Mouse (Mus musculus) MN1 (cell line): ENCODE results near the gene Hsd3b7.
A peak's percentile ranks its signal among the peaks of the same experiment; 100 is the strongest.
"Not testable (repeated sequence)": the region's sequence is repeated elsewhere in the genome, so short reads cannot be mapped to it uniquely, and the experiment has no call there.

Source experiments
- DNase-seq: peaks from one replicate; pipeline ENCODE4 v3.0.0-alpha.2; 2016; ENCODE audit warnings: low spot score

The Hsd3b7 gene

GRCm38 (mm10) chr7:127800435-127801009 lies at the start of gene Hsd3b7:
TSS of gene Hsd3b7 (plus strand) at chr7:127800604.
- DNase-seq: peak; percentile 89

- no peak for DNase-seq
Measured at GRCm38 (mm10) chr7:127751619-127752018, 48.8 kb upstream of the Hsd3b7 start.

DNA sequence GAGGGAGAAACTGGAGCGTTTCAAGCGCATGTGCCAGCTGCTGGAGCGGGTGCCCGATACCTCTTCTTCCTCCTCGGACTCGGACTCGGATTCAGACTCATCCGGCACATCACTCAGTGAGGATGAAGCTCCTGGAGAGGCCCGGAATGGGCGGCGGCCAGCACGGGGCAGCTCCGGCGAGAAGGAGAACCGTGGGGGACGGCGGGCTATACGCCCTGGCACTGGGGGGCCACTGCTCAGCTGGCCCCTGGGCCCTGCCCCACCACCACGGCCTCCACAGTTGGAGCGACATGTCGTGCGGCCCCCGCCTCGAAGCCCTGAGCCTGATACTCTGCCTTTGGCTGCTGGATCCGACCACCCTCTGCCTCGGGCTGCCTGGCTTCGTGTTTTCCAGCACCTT lies 48.3 kb upstream of the Hsd3b7 start:
- no peak for DNase-seq

- no peak for DNase-seq
Measured at GRCm38 (mm10) chr7:127753158-127753557, 47.2 kb upstream of the Hsd3b7 start.

DNA sequence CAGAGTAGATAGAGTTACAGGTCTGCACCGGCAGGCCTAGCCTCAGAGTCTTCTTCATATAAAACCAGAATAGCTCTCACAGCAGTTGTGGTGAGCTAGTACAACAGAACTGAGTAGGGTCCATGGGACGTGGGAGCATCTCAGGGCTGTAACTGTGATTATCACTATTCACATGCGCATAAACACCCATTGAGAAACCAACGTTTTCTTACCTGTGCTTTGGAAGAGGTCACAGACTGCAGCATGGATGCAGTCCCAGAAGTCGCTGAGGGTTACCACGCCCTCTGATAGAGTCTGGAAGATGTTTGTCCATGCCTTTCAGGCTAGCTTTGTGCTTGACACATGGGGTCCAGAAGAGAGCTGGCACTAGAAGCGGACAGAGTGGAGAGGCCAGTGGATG lies 46.7 kb upstream of the Hsd3b7 start:
- DNase-seq: no peak

GRCm38 (mm10) chr7:127759716-127760115 lies 40.7 kb upstream of the Hsd3b7 start:
- no peak for DNase-seq

GRCm38 (mm10) chr7:127760478-127760877 lies 39.9 kb upstream of the Hsd3b7 start:
- DNase-seq: no peak

- DNase-seq: peak; percentile 84
Measured at GRCm38 (mm10) chr7:127761026-127761425, 39.4 kb upstream of the Hsd3b7 start.

GRCm38 (mm10) chr7:127763642-127764041 lies 36.8 kb upstream of the Hsd3b7 start:
- no peak for DNase-seq

GRCm38 (mm10) chr7:127765756-127766155 lies 34.6 kb upstream of the Hsd3b7 start:
- DNase-seq: no peak

GRCm38 (mm10) chr7:127766851-127767609 lies 33.4 kb upstream of the Hsd3b7 start:
- no peak for DNase-seq

DNA sequence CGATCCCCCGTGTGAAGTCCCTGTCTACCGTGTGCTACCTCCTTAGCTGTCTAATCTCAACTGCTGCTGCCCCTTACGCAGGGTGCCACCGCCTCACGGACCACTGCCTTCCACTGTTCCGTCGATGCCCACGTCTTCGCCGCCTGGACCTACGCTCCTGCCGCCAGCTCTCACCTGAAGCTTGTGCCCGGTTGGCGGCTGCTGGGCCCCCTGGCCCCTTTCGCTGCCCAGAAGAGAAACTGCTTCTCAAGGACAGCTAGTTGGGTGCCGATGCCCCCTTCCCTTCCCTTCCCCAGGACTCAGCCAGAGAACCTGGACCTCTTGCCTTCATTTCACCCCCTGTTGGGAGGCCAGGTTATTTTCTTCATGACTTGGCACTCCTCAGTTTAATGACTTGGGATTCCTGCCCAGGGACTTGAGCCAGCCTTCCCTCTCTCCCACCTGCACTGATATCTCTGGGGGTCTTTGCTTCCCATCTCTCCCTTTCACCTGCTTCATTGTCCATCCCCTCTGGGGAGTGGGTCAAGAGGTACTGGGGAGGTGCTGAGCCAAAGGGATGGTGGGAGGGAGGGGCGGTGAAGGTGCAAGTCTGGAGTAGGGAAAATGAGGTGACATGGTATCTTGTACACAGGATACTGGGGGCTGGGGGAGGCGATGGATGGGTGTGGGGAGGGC lies 32.6 kb upstream of the Hsd3b7 start:
- no peak for DNase-seq

DNA sequence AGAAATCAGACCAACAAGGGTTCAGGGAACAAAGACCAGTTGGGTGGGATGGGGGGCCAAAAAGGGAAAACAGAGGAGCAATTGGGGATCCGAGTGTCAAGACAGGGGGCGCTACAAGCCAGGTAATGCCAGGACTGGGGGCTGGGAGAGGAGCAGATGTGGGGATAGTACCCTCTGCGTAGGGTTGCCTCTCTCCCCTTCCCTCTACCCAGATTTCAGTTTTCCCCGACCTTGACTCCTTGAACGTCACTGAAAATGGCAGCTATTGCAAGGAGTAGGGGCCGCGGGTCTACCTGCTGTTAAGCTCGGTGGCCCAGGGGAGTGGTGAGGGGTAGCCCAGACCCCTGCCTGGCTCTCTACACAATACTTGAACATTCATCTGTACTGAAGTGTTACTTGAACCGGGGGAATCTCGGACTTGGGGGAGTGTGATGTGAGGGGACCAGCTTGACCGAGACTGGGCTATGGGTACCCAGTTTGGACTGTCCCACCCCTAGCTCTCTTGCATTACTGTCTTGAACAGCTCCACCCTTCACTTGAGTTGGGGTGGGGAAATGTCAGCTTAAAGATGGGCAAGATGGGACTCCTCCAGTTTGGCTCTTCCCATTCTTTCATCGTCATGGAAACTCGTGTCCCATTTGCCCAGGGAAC lies 31.9 kb upstream of the Hsd3b7 start:
- DNase-seq: no peak

DNA sequence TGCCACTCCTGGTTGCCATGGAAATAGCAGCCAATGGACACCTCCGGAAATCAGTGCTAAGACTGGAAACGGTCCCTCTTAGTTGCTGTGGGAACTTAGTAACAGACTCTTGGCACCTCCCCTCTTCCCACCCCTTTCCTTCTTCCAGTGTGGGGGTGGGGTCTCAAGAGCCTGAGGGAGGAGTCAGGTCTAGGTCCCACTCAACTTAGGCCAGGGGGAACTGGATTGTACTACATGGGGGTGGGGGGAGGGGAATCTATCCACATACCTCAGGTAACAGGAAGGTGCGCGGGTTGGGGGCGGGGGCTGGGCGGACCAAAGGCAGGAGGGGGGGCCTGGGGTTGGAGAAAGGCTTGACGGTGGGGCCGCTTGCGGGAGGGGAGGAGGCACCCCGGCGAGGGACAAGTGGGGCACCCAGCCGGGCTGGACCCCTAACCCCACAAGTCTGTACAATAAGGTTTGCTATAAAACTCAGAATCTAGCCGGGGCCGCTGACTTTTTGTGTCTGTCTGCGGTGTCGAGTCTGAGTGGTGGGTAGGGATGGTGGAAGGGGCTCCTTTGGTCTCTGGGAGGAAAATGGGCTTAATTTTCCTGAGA lies 31.3 kb upstream of the Hsd3b7 start:
- DNase-seq: peak; percentile 99

DNA sequence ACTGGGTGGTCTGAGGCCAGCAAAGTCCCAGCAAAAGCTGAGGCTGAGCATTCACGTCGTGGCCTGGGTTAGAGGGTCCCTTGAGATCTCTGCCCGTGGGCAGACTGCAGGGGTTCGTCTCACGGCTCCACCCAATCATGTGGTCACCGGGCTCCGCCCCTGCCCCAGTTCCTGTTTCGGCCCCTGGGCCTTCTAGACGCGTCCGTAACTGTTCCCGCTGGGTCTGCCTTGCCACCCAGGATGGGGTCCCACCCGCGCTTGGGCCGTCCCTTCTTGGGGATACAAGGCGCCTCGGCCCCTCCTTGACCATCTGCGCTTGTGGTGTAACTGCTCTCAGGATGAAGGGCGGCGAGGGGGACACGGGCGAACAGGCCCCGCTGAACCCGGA lies 30.8 kb upstream of the Hsd3b7 start, which contains the start of gene Orai3:
Gene Orai3 (plus strand): TSS at position 165 of the 388 bp plus-strand sequence.
- DNase-seq: peak; percentile 91

DNA sequence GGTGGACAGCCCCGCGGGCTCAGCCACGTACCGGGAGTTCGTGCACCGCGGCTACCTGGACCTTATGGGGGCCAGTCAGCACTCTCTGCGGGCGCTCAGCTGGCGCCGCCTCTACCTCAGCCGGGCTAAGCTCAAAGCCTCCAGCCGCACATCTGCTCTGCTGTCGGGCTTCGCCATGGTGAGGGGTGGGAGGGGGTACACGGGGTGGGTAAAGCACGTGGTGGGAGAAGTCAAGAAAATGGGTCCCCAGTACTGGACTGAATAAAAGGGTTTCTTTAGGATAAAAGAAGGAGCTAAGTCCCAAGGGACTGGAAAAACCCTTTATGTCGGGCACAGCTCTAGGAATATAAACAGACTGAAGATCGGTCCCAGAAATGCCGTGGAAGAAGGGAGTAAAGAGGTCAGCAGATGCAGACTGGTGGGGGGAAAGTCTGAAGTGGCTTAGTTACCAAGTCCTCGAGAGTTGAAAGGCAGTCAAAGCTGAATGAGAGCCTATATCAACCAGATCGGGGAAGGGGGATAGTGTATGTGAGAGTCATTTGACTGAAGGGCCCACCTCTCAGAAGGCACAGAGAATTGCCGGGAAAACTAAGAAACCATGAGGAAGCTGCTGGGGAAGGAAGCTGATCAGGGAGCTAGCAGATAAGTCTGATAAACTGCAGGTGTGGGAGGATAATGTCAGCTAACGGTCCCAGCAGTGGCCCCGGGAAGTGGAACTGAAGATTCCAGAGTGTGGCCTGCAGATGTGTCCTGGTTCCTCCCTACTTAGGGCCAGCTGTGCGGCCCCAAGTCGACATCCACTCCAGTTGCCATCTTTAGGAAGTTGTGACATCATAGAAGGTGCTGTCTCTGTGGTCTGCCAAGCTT lies 30.1 kb upstream of the Hsd3b7 start:
- DNase-seq: peak; percentile 60

DNA sequence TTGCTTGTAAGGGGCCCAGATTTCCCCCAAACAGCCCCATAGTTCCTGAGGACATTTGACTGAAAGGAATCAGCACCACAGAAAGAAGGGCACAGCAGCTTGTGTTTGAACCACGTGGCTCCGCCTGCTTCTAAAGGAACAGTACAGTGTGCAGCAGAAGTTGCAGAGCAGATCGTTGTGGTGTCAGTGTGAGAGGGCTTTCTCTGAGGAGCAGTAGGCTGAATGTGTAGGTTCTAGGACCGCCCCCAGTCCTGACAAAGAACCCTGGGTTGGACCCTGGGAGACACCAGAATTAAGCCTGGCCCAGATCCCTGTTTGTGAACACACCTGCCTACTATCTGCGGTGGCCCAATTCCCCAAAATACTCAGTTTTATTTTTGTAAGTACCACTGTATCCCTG lies 29.1 kb upstream of the Hsd3b7 start:
- DNase-seq: no peak

- DNase-seq: no peak
Measured at GRCm38 (mm10) chr7:127772080-127772479, 28.3 kb upstream of the Hsd3b7 start.

- DNase-seq: no peak
Measured at GRCm38 (mm10) chr7:127772557-127772956, 27.8 kb upstream of the Hsd3b7 start.

DNA sequence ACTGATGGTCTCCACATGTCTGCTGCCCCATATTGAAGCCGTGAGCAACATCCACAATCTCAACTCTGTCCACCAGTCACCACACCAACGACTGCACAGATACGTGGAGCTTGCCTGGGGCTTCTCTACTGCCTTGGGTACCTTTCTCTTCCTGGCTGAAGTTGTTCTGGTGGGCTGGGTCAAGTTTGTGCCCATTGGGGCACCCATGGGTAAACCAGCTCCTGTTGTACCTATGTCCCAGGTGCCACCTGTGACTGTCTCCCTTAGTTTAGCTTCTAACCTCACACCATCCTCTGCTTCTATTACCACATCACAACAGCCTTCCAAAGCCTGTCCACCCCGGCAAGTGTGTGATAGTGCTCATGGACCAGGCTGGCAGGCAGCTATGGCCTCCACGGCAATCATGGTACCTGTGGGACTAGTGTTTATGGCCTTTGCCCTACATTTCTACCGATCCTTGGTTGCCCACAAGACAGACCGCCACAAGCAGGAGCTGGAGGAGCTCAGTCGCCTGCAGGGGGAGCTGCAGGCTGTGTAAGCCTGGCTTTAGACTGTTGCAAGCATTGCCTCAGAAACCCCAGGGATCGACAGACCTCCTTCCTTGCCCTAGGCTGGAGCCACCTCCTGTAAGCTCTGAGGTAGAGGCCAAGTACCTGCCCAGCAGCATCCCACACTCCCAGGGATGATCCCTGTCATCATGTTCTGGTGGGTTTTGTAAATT lies 26.6 kb upstream of the Hsd3b7 start:
- peak; percentile 85 for DNase-seq

GRCm38 (mm10) chr7:127775837-127776236 lies 24.6 kb upstream of the Hsd3b7 start:
- not testable (repeated sequence) for DNase-seq
